Mouse (Mus musculus): ENCODE data around the gene Cphx2.
"Not testable (repeated sequence)": the region's sequence is repeated elsewhere in the genome, so short reads cannot be mapped to it uniquely, and the experiment has no call there.

- TF ChIP-seq ZNF384 (IDR thresholded peaks at IDR 0.05; ENCODE audit: low read depth, low read length); MAFK (IDR thresholded peaks at IDR 0.05; ENCODE audit: insufficient read depth, low read depth, low read length); ZC3H11A (IDR thresholded peaks at IDR 0.05; ENCODE audit: borderline replicate concordance, low read depth, low read length); CHD2 (IDR thresholded peaks at IDR 0.05; ENCODE audit: low read depth, low read length); HCFC1 (IDR thresholded peaks at IDR 0.05; ENCODE audit: borderline replicate concordance, insufficient read depth, low read length): not testable (repeated sequence)
Measured at GRCm38 (mm10) chr14:26045007-26045406, 36.3 kb upstream of the Cphx2 start.

Data from ES-E14 (cell line).